Mouse (Mus musculus) 416B (cell line): ENCODE results near the gene Bcar3.
"Not testable (repeated sequence)": the region's sequence is repeated elsewhere in the genome, so short reads cannot be mapped to it uniquely, and the experiment has no call there.

Experiments used
- DNase-seq: peaks from one replicate; pipeline ENCODE4 v3.0.0; 2011; ENCODE audit warnings: low read depth

Gene Bcar3

DNA sequence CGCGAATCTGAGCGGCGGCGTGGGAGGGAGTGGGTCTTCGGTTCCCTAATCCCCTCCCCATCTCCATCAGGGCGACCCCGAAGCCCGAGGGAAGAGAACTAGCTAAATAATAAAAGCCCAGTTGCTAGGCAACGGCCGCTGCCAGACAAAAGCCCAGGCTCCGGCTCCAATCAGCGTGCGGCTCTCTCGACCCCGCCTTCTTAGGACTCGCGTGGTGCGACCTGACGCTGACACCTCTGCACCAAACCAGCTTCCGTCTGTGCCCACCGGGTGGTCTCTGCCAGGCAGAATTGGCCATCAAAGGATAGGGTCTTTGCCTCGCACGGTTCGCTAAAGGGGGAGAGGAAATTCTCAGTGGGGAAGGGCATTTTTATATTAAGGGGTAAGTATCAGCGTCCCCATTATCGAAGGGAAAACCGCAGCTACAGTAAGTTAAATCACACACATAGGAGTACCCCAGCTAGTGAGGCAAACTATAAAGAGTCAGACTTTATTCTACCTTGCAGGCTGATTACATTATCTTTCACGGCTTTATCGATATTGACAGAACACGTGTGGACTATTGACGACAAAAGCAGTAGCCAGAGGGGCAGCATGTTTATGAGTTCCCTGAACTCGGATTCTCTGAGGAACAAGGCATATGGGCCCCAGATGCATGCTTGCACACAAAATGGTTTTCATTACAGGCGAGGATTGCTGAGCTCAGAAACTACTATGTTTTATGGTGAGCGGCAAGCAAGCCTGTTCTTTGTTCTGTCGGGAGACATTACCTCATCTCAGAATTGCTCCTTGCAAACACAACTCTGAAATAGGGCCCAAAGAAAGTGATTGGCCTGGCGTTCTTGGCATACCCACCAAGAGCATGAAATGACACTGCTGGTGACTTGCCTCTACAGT lies at the start of gene Bcar3:
TSS of gene Bcar3 (plus strand) at position 183 of the 897 bp plus-strand sequence.
- DNase-seq, result peak; percentile 82

DNA sequence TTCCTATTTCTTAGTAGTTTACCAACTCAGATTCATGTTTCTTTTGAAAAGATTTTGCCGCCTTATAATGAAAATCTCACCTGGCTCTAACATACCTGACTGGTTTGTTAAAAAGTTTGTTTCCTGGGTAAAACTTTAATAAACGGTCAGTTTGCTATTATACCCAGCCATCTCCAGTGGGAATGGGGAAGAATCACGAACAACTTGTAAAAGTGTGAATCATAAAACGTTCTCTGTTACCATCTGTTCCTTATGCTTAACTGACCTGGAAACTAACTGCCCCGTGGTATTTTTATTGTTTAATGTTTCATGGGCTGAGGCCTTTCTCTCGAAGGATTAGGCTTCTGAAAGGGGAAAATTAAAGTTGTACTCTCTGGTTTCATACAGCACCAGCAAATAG lies 49.2 kb upstream of the Bcar3 start:
- DNase-seq, result no peak

DNA sequence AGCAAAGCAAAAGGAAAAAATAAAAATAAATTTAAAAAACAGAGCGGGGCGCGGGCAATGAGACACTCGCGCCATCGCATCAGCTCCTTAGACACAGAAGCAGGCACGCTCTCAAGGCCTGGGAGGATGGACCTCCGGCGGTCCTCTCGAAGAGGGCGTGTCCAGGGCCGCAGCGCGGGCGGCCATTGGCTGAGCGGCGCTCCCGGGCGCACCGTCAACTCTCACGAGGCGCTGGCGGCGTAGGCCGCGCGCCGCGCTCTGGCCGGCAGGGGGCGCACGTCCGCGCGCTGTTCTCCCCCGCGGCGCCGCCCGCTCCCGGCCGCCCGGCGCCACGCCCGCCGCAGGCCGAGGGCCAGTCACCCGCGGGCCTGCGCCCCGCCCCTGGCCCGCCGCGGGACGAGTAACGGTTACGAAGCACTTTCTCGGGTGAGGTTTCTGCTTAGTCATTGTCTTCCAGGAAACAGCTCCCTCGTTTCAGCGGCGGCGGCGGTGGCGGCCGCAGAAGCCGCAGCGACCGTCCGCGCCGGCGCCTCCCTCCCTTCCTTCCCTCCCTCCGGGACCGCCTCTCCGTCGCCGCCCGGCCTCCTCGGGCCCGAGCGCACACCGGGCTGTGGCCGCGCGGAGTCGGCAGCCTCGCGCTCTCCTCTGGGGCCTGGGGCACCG lies 48.6 kb upstream of the Bcar3 start, which contains the start of gene Gclm:
TSS of gene Gclm (plus strand) at position 343 of the 663 bp plus-strand sequence.
- DNase-seq, result peak; percentile 94

GRCm38 (mm10) chr3:122245878-122246332 lies 48.0 kb upstream of the Bcar3 start:
- peak; percentile 66 for DNase-seq

GRCm38 (mm10) chr3:122246406-122246805 lies 47.5 kb upstream of the Bcar3 start:
- DNase-seq, result no peak

- DNase-seq, result peak; percentile 61
Measured at GRCm38 (mm10) chr3:122246986-122247767, 46.8 kb upstream of the Bcar3 start.

DNA sequence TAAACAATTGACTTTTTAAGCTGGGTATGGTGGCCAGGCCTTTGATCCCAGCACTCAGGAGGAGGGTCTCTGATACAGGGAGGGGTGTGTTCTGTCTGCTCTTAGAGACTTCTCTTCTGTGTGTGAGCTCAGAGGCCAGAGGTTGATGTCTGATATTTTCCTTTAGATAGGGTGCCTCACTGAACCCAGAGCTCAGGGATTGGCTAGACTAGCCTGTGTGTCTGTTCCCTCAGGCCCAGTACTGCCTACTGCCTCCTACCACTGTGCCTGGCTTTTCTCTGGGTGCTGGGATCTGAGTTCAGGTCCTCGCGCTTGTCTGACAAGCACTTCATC lies 46.2 kb upstream of the Bcar3 start:
- DNase-seq, result peak; percentile 53

- DNase-seq, result no peak
Measured at GRCm38 (mm10) chr3:122252466-122253253, 41.3 kb upstream of the Bcar3 start.

DNA sequence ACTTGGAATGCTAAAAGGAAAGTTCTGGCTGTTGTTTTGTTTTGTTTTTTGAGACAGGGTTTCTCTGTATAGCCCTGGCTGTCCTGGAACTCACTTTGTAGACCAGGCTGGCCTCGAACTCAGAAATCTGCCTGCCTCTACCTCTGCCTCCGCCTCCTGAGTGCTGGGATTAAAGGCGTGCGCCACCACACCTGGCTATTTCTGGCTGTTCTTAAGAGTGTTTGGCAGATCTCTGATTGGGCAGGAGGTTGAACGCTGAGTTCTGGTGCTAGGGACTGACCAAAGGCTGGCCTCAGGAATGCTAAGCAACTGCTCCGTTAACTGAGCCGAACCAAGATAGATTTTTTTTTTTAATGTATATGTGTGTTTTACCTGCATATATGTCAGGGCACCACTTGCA lies 39.9 kb upstream of the Bcar3 start:
- DNase-seq, result not testable (repeated sequence)

DNA sequence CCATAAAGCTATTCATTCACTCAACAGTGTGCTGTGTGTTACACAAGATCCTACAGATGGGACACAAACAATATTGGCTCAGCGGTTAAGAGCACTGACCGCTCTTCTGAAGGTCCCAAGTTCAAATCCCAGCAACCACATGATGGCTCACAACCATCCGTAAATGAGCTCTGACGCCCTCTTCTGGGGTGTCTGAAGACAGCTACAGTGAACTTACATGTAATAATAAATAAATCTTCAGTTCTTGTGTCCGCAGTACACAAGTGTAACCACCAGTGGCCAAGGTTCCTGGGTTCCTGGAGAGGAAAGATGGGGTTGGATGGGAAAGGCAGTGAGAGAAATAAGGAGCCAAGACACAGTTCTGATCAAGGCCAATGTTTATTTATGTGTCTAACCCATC lies 23.9 kb upstream of the Bcar3 start:
- peak; percentile 62 for DNase-seq

DNA sequence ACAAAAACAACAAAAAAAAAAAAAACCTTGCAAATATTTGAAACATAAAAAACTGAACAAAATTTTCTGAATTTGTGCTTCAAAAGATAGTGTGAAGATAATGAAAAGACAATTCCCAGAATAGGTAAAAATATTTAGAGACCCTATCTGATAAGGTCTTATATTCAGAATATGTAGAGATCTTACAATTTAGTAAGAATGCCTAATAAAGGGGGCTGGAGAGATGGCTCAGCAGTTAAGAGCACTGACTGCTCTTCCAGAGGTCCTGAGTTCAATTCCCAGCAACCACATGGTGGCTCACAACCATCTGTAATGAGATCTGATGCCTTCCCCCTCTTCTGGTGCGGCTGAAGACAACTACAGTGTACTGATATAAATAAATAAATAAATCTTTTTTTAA lies 21.4 kb upstream of the Bcar3 start:
- DNase-seq, result not testable (repeated sequence)

DNA sequence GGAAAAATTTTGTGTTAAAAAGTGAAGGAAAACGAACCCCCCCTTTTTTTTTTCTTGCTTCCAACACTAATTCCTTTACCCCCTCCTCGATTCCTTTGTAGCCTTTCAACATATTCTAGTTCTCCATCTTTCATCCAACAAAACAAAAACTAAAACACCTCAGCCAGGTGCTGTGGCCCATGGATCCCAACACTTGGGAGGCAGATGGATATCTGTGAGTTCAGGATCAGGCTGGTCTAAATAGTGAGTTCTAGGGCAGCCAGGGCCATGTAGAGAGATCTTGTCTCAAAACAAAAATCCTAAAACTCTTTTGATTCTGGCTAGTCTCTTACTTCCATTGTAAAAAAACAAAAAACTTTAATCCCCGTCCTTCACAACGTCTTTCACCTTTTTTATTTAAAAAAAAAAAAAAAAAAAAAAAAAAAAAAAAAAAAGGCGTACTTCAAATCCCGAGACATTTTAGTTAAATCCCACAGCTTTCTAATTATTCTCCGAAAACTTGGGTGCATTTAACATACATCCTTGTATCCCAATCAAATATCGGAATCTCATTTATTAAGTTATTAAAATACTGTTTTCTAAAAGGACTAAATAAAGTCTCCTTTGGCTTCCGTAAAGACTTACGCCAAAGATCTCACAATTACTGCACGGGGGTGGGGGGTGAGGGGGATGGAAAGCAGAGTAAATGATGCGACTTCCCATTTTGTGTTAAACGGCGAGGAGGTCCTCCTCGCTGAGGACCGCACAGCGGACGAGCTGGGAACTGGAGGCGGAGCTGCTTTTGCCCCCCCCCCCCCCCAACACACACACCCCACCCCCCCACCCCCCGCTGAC lies 20.3 kb upstream of the Bcar3 start:
- no peak for DNase-seq

GRCm38 (mm10) chr3:122274241-122275024 lies 19.5 kb upstream of the Bcar3 start, which contains the start of gene Dnttip2:
Gene Dnttip2 (plus strand): TSS chr3:122274388.
- DNase-seq, result peak; percentile 98

DNA sequence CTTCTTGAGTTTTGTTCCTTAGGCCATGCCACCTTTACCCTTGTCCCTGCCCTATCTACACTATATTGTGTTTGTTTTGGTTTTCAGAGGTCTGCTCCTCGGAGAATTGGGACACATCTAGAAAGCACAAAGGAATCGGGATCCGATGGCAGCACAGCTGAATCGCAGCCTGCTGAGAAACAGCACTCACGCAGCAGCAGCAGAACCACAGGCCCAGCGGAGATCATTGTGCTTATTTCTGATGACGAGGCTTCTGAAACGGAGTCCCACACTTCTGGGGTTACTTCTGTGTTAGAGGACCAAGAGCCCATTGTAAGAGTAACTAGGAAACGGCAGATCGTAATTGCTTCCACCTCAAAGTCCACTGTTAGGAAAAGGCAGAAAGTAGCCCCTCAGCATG lies 18.8 kb upstream of the Bcar3 start:
- DNase-seq, result no peak

- DNase-seq, result no peak
Measured at GRCm38 (mm10) chr3:122287195-122287594, 6.7 kb upstream of the Bcar3 start.

- DNase-seq, result no peak
Measured at GRCm38 (mm10) chr3:122288613-122289195, 5.2 kb upstream of the Bcar3 start.

- not testable (repeated sequence) for DNase-seq
Measured at GRCm38 (mm10) chr3:122289344-122289743, 4.6 kb upstream of the Bcar3 start.

DNA sequence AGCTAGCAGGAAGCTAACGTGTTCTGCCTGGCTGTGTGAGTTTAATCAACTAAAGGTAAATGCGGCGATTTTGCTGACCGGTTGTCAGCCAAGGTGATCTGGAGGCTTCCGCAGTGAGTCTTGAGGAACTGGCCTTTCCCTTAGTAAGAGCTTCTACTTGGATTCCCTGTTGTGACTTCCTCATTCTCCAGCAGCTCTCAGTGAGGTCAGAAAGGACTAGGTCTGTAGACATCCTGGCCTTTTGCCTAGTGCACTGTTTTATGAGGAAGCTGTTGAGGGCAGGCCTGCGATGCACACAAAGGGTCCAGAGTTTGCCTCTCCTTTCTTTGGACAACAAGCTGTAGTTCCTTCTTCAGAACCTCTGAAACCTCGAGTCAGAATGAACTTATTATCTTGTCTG lies 3.2 kb upstream of the Bcar3 start:
- peak; percentile 69 for DNase-seq

- DNase-seq, result no peak
Measured at GRCm38 (mm10) chr3:122291828-122292227, 2.1 kb upstream of the Bcar3 start.
